Mouse (Mus musculus): ENCODE data around the gene Pik3c2b.

Gene Pik3c2b

DNA sequence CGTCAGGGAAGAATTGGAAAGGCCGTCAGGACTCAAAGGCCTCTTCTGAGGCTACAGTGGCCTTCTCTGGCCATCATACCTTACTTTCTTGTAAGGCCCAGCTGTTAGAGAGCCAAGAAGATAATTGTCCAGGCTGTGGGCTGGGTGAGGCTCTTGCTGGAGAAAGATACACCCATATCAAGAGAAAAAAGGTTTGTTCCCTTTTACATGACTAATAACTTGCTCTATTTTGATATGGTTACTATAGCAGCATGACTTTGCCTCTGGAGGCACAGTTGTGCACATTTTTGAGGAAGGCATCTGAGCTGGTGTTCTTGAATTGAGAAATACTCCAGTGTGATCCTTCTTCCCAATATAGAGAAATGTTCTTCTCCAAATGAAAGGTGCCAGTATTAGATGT is 88.0 kb downstream of the Pik3c2b start:
- peak in 1 of 2 experiments; percentile 39 for DNase-seq (ENCODE audit: low spot score in 2 of 2)

DNA sequence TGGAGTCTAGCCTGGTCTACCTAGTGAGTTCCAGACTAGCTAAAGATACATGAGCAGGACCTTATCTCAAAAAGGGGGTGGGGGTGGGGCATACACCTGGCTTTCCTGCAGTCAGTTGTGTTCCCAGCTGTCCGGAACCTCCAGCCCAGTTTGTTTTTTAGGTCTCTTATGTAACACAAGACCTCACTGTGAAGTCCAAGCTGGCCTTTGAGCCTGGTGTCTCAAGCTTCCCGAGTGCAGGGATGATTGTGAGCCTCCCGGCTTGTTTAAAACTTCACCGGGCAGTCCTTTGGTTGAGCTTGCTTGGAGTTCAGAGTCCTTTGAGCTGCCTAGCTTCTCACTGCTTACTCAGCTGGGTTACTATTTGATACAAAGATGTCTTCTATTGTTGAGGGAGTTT is 88.6 kb downstream of the Pik3c2b start:
- no peak for DNase-seq (ENCODE audit: low spot score in 2 of 2)

DNA sequence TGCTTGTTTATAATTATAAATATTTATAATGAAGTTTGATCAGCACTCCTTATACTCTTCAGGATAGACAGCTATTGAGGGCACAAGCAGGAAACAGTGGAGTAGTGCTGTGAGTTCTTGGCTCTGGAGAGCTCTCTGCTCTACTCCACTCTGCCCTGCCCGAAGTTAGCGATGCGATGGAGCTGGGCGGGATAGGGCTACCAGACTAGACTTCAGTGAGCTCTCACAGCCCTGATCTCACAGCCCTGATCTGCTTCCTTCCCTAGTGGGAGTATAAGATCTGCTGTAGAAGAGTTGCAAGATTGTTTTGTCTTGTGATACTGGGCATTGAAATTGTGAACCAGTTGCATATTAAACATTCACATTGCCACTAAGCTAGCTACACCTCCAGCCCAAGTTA is 89.4 kb downstream of the Pik3c2b start:
- peak in 1 of 2 experiments; percentile 28 for DNase-seq (ENCODE audit: low spot score in 2 of 2)

DNA sequence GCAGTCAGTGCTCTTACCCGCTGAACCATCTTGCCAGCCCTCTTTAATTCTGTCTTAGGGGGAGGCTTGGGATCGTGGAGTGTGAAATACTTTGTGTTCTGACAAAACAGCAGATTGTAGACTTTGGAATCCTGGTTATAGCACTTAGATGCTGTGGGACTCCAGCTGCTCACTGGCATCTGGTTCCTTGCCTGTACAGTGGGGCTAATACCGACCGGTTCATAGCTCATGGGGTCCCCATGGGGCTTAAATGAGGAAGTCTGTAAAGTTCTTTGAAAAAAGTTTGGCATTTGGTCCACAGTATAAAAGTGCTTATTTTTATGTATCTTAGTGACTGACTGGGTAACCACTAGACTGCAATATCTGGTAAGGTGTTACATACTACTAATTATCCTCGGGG is 90.3 kb downstream of the Pik3c2b start:
- no peak for DNase-seq (ENCODE audit: low spot score in 2 of 2)

DNA sequence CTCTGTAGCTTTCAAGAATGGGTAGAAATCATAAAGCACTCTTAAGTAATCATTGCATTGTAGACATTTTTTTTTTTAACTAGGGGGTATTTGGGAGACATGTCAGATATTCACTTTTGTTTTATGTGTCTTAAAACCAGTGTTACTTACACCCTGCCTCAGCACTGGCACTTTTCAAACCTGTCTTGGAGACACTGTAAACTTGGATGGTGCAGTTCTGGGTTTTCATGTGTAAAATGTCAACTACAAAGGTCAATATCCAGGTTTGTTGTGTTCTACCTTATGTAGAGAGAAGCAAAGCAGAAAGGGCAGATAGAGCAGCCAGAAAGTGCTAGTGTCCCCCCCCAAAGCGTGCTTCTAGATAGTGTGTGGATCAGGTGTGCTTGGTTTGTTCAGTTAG is 92.9 kb downstream of the Pik3c2b start:
- no peak for DNase-seq (ENCODE audit: low spot score in 2 of 2)

DNA sequence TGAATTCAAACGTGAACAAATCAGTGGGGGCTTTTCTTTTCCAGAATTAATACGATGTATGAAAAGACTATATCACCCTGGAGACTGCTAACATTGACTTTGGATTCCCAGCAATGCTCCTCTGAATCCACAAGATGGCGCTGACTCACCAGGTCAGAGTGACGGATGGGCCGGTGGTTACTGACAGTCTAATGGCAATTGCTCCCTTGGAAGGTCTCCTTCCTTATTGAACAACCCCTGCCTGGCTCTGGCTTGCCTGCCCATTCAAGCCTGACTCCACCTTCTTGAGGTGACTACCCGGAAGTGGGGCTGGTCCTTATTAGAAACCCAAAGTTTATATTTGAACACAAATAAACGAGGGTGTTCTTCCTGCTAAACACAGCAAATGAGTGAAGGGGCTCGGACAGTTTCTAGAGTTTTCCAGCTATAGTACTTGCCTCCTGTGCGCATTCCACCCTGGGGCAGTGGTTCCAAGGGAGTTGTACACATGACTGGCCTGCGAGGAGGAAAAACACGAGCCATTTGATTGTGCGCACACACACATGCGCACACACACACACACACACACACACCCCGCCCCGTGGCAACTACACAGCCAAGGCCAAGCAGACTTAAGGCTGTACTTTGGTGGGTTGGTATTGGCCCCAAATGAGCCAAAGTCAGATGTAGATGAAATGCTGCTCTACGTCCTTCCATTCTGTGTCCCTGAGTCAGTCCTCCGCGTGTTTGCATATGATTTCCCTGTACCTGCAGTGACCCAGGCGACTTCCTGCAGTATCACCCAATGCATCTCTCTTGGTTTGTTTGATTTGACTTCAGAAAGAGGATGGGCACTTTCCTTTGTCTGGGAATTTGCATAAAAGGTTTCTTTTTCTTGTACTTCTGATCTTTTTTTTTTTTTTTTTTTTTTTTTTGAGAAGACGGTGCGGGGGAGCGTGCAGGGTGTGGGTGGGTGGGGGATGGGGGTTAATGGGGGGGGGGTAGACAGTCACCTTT is 100.8 kb downstream of the Pik3c2b start:
- DNase-seq (ENCODE audit: low spot score in 2 of 2), result peak; percentile 52 to 75

DNA sequence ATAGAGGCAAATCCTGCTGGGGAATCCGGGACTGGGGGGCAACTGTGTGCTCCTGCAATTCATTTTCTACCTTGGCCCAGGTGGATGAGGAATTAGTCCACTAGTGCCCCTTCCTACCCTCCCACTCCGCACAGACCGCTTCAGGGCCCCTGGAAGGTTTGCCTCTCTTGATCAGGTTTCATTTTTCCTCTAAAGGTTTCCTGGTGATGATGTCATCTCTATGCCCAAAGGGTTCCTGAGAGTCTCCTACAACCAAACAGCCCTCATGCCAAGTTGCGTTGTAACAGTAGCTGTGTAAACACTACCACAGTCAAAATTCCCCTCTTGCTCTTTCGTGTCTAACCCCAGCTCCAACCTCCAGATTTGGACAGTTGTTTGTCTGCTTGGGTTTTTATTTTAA is 101.9 kb downstream of the Pik3c2b start:
- no peak for DNase-seq (ENCODE audit: low spot score in 2 of 2)

DNA sequence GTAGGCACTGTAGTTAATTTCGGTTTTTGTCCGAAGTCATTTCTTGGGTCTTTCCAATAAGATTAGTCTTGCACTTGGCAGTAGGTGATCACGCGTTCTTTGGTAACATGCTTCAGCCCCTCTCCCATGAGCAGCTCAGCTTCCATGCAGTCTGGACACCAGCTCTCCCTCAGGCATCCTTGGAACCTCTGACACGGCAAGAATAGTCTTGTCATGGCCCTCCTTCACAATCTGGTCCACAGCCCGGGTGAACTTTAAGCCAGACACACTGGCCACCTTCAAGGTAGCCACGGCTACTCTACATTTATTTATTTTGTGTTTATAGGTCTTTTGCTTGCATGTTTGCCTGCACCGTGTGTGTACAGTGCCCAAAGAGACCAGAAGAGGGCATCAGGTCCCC is 102.7 kb downstream of the Pik3c2b start:
- DNase-seq (ENCODE audit: low spot score in 2 of 2), result peak in 1 of 2 experiments; percentile 54

DNA sequence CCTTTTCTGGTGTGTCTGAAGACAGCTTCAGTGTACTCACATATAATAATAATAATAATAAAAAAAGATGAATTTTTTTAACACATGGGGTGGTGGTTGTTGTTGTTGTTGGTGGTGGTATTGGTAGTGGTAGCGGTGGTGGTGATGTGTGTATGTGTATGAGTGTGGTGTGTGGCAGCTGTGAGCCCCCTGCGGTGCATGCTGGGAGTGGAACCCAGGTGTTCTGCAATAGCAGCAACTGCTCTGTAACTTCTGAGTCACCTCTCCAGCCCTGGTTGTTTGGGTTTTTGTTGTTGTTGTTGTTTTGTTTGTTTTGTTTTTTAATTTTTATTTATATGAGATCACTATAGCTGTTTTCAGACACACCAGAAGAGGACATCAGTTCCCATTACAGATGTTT is 105.1 kb downstream of the Pik3c2b start:
- DNase-seq (ENCODE audit: low spot score in 2 of 2), result no peak

DNA sequence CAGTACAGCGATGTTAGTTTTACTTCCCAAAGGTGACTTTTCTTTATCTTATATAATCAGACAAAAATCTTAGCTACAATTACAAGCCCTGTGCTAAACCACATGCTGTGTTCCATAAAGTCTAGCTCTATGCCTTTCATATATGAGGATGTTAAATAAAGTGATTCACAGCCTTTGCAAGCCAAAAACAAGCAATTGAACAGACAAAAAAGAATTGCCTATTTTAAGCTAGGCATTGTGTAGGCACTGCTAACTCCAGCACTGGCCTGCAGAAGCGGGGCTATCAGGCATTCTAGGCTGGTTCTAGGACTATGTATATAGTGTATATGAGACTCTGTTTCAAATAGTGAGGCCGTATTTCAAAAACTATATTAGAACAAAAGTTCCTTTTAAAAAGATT is 106.7 kb downstream of the Pik3c2b start:
- no peak for DNase-seq (ENCODE audit: low spot score in 2 of 2)

DNA sequence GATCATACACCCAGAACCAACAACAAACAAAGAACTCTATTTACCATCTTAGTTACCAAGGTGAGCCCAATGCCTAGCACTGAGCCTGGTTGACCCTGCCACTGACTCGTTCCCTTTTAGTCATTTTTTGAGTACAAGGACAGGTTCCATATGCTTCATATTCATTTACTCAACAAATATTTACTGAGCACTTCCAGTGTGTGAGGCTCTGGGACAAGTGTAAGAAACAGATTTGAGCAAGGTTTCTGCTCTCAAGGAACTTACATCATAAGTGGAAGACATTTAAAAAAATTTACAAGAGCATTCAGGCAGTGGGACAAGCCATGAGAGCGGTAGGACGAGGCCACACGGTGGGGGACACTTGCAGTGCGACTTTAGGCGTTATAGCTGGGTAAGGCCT is 109.8 kb downstream of the Pik3c2b start:
- DNase-seq (ENCODE audit: low spot score in 2 of 2), result no peak
